Mouse (Mus musculus): ENCODE results near the gene Zdhhc17.
A peak's percentile ranks its signal among the peaks of the same experiment; 100 is the strongest.

The Zdhhc17 gene

DNA sequence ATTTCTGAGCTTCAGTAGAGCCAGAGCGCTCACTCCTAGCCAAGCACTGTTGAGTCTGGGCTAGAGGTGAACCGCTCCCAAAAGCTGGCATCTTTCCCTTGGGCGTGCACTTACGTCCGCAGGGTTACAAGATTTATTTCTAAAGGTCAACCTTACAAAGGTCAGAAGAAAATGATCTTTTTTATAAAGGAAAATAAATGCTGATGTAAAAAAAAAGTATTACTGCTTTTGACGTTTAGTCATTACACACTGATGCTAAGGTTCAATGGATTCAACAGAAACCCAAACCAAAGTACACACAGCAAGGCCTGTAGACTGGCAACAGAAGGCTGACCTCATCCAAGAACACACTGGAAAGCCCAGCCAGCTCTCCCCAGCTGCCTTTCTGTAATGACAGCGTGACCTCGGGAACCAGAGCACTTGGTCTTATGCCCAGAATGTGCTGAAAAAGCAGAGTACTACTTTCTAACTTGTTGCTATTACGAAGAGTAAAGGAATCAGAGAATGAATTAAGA lies 56.9 kb downstream of the Zdhhc17 start:
- DNase-seq (ENCODE audit: low spot score): no peak

DNA sequence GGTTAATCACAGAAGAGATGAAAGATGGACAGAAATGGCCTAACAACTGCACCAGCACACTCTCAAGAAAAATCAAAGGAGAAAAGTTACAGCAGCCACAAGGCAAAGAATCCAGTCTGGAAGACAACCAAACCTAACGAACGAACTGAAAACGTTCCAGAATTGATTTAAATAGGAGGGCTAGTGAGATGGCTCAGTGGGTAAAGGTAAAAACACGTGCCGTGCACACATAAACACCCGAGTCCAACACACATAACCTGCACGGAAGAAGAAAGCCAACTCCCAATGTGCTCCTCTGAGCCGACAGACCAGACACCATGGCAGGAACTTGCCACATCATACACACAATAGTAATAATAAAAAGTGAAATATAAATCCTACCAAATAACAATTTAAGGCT lies 57.7 kb downstream of the Zdhhc17 start:
- no peak for DNase-seq (ENCODE audit: low spot score)

DNA sequence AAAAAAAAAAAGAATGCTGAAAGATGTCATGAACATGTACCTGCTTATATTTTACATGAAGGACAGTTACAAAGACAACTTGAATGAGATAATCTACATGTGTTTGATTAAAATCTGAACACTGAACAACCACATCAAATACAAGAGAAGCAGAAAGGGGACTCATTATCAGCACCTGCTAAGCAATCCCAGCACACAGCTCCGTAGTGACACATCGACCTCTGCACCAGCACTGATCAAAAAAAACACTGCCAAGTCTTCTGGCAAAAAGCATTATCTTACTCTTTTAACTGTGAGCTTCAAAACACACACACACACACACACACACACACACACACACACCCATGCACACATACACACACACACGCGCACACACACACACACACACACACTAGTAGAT lies 58.2 kb downstream of the Zdhhc17 start:
- no peak for DNase-seq (ENCODE audit: low spot score)

DNA sequence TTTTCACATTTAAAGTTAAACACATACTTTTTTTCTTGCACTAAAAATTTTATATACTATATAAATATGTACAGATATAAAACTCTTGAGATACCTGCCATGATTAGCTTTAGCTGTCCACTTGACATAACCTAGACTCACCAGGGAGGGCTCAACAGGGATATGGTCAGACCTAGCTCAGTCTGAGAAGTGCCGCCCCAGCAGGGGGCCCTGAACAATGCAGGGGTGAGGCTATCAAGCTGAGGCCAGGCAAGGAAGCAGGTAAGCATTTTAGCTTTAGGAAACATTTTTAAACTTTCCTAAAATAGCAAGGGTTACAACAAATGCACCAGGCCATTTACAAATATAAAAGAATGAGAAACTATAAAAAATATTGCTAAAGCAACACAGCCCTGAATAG lies 58.8 kb downstream of the Zdhhc17 start:
- DNase-seq (ENCODE audit: low spot score): no peak

DNA sequence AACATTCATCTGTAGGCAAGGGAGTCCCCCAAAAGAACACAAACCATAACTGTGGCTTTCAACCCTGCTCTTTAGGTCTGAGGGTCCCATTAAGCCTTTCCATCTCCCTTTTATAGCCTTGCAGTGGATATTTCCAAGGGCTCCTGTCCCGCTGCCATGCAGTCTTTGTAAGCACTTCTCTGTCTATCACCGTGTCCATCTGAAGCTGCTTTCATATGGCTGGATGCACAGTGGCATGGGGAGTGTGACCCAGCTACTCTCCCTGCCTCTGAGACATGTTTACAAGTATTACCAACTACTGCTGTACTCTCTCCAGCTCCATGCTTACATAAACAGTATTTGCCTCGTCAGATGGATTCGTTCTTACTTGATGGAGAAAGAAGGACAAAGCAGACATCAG lies 62.4 kb downstream of the Zdhhc17 start:
- no peak for DNase-seq (ENCODE audit: low spot score)

DNA sequence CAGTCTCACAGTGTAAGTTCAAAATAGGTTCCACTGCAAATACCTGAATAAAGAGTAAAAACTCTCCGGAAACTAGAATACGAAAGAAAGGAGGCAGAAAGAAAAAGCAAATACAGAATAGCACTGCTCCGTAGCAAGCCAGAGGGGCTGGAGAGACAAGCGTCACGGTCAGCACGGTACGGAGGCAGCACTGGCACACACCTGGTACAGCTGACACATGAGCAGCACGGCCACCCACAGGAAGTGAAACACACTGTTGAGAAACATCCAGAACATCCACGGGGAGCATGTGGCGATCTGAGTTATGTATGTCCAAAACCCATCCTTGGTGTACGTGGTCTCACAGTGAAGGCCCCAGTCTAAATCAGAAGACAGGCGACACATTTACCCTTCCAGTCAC lies 64.0 kb downstream of the Zdhhc17 start:
- DNase-seq (ENCODE audit: low spot score): no peak

DNA sequence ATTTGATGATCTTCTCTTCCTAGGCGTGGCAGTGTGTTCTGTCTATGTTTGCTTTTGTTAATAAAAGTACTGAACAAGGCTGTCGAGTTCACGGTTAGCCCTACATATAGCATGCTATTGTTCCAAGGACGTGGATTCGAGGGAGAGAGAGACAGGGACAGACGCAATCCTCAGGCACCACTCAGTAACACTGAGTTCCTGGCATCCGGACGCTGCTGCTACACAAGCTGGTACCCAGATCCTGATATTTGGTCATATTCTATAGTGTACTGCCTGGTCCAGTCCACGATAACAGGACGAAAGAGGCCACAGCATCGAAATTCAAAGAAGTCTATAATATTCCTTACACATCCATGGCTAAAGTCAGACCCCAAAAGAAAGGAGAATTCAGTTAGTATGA lies 65.8 kb downstream of the Zdhhc17 start:
- DNase-seq (ENCODE audit: low spot score): no peak

DNA sequence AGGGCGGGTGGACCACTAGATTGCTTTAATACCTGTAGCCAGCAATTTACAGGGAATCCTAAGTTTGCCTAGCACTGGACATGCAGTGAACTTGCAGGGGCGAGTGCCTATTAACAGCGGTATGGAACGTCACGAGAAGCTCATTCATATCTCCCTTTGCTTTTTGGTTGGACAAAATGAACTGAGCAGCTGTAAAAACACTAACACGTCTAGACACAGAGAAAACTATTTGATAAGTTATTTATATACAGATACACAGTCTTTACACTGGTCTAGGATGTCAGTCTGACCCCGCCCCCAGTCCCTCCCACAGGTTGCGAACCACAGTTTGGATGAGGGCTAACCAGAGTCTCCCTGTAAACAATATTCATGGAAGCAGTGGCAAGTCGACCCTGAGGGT lies 67.1 kb downstream of the Zdhhc17 start:
- DNase-seq (ENCODE audit: low spot score): no peak

DNA sequence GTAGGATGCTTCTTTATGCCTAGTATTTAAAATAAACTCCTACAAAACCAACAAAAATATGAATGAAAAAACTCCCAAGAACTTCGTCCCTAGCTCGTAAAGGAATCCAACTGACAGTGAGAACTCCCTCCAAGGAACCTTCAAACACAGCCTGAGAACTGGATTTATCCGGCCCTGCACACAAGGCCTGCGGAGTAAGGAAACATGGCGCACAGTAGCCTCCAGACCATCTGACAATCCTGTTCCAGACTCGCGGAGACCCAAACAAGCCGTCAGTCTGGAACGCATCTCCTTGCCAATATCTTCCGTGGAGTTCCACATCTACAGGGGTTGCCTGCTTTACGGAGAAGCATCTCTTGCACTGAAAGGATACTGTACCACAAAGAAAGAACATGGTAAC lies 68.0 kb downstream of the Zdhhc17 start:
- no peak for DNase-seq (ENCODE audit: low spot score)

DNA sequence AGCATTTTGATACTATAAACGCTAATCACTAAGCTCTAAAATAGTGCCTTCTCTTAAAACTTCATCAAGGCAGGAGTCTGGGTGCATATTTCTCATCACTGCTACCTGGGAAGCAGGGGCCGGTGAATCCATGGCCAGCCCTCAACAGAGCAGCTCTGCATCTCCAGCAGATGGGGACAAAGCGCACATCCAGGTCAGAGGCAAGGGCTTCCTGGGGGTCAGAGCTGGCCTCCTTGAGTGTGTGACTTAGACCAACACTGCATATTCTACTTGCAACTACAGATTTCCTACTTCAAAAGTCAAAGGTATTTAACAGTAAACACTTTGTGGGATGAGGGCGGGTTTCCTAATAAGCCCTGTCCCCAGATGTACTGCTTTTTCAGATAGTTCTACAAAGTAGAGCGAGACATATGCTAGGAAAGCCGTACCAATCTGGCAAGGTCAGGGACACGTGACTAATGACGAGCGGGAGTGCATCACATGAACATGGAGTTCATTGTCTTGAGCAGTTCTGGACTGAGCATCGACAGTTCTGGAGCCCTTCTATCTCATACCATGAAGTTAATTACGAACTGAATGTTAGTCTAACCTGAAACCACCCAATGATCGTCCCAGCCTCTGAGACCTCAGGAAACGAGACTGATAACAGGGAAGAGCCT lies 69.1 kb downstream of the Zdhhc17 start:
- peak; percentile 36 for DNase-seq (ENCODE audit: low spot score)

DNA sequence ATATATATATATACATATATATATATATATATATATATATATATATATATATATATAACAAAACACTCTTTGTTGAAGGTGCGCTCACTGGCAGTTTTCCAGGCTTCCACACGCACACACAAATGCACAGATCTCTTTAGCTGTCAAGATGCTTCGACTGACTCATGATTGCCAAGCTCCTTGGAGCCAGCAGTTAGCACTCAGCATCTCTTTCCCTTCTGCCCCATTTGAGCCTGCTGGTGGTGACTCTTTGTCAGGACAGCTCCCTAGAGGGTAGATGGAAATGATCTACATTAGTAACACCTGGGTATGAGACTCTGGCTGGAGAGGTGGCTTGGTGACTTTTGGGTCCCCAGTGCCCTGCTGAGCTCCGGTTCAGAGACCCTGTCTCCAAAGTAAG lies 70.2 kb downstream of the Zdhhc17 start:
- no peak for DNase-seq (ENCODE audit: low spot score)

DNA sequence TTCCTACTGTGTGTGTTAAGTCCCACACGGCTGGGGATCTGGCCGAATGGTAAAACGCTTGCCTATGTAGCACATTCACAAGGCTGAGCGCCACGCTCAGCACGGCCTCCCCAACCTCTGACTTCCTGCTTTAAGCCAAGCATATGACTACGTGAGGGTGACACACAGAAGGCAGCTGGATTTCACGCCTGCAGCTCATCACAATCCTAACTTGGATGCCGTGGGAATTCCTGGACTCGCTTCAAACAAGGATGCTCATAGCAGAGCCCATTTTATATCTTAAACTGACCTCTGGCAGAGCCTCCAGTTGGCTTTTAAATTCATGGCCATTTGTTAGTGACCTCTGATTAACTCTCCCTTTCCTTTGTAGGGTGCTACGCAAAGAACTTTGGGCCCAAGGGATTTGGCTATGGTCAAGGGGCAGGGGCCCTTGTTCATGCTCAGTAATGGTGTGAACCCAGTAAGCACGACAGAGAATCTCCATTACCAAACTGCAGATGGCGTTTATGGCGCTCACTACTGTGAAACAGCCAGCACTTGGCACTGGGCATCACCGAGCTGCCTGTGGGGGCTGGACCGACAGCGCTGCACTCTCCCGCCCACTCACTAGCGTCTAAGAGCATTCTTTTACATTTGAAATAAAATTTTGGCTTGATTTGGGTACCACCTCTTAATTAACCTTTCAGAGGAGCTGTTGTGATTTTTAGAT lies 70.9 kb downstream of the Zdhhc17 start:
- DNase-seq (ENCODE audit: low spot score): no peak

DNA sequence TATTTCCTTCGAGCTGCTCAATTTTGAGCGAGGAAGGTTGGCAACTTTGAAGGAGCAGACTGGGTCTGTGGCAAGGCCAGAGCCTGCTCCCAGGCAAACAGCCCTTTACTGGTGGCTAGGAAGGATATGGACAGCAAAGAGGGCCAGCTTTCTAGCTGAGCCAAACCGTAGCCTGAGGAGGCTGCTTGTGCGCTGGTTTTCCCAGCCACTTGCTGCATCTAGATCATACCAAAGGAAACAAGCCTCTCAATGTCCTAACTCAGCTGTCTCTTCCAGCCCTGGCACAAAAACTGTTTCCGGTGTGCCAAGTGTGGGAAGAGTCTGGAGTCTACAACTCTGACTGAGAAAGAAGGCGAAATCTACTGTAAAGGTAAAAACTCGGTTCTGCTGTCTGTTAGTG lies 71.6 kb downstream of the Zdhhc17 start:
- DNase-seq (ENCODE audit: low spot score): no peak

DNA sequence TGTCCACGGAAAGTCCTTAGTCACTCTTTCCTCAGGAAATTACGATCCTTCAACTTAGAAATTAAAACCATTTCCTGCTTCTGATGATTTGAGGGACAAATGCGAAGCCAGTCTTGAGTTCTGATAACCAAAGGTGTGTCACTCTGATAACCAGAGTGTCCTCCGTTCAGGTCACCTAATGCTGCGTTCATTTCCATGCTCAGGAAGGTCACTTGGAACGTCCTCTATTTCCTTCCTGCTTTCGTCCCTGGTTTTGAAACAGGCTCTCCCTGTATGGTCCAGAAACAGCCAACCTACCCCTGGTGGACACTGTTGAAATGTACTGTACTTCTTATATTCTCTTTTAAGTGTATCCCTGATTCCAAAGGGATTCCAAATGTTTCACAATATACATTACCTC lies 74.3 kb downstream of the Zdhhc17 start:
- no peak for DNase-seq (ENCODE audit: low spot score)

DNA sequence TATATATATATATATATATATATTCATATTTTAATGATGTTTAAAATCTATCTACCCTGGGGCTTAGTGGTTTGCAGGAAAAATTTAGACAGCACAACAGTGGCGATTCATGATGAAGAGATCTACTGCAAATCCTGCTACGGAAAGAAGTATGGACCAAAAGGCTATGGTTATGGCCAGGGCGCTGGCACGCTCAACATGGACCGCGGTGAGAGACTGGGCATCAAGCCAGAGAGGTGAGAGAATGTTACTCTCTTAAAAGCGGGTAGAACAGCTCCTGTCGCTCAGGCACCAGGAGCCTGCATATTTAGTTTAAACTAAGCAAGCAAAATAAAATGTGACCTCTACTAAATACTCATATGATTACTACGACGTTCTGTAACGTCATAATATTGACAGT lies 74.9 kb downstream of the Zdhhc17 start:
- no peak for DNase-seq (ENCODE audit: low spot score)

DNA sequence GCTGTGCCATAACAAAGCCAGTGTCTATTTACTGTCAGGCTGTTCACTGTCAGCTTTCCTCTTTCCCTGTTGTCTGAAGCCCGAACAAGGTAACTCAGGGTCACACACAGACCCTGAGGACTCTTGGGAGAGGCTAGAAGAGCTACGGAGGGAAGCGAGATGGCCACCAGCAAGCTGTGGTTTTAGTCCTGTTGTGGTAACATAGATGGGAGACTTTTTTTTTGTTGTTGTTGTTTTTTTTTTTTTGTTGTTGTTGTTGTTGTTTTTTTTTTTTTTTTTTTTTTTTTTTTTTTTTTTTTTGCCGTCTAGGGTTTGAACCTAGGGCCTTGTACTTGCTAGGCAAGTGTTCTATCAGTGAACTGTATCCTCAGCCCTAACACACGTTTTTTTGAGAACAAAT lies 76.4 kb downstream of the Zdhhc17 start:
- DNase-seq (ENCODE audit: low spot score): no peak

DNA sequence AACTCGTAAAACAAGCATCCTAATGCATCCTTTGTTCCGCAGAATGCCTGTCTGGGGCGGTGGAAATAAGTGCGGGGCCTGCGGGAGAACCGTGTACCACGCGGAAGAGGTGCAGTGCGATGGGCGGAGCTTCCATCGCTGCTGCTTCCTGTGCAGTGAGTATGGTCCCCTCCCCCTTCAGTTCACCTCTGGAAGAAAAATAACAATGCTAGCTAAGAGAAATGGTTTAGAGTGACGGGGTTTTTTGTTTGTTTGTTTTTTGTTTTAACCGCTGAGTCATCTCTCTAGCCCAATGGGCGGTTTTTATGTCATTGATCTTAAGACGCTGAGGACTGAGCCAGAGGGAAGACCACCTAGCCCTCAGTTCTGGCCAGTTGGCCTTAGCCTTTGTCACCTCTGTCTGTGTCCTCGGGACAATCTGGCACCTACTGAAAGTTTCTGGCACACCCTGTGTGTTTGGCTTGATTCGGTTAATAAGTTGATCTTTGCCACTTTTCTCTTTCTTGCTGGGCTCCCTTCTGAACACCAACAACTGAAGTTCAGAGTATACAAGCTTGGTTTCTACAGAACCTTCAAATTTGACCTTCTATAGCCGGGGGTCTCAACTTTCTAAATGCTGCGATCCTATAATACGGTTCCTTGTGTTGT lies 77.9 kb downstream of the Zdhhc17 start:
- peak; percentile 57 for DNase-seq (ENCODE audit: low spot score)

DNA sequence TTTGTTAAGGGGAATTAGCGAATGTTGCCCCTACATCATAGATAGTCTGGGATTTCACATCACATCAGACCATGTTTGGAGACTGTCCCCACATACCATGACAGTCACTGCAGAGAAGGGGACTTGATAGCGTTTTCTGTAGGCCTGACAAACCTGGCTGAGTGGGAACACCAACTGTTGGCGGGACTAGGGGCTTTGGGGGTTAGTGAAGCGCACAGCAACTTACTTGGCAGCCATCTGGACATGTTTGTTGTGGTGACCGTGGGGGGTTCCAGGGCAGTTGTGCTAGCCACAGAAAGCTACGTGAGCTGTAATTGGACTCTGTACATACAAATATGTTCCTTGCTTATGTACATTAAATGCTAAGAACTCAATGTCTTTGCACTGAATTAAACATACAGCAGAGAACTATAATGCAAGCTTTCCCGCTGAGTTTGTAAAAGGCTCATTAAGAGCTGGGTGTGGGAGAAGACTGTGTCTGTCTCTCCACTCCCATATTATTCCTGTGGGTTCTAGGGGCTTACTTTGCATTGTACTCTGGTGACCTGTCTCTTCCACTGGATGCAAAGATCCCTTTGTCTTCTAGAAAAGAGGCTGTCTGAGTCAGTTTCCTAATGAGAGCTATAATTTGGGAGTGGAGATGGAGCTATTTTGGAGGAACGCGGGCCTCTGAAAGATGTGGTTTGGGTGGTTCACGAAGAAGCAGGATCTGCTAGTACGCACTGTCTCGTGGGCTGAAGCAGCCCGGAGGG lies 78.6 kb downstream of the Zdhhc17 start:
- DNase-seq (ENCODE audit: low spot score): peak; percentile 35

DNA sequence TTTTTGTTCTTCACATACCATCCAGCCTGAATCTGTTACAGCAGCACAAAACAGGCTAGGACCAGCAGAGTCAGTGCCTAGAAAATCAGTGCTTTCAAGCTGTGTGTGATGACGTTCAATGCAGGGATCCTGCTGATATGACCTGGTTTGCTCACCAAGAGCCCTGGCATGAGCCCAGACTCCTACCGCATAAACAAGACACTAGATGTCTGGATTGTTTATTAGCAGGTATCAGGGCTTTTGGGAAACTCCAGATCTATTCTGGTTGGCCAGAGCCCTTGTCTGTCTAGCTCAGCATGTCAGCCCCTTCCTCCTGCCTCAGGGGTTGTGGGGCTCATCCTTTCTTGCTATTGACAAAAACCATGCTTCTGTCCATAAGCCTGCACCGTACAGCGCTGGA lies 80.2 kb downstream of the Zdhhc17 start:
- no peak for DNase-seq (ENCODE audit: low spot score)

DNA sequence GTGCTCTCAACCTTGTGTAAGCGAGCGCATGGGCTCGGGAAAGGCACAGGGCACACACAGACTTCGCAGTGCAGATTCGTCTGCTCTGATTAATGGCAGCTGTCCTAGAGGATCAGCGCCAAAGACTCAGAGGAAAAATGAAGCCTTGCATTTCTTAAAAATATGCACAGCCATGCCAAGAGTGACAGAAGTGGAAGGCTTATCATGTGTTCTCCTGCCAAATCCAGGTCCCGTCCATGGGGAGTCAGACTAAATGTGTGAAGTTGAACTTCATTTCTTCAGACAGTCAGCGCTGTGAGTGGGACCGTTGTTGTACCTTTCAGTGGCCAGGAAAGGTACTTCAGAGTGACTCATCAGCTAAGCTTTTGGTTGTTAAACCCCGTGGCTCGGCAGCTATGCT lies 82.4 kb downstream of the Zdhhc17 start:
- no peak for DNase-seq (ENCODE audit: low spot score)

DNA sequence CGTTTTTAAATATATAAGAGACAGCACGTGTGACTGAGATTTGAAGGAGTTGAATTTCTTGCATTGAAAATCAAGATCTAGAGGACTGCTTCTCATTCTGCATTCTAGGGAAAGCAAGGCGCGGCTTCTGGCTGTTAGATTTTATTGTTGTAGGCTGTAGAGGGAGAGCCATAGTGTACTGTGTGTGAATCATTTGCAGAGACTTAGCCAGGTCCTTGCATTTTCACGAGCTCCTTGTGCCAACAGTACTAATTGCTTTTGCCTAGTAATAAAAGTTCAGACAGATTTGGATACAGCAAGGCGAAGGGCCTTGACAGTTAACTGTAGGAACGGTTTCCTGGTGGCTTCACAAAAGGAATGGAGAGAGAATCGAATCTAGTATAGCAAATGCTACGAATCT lies 87.3 kb downstream of the Zdhhc17 start:
- no peak for DNase-seq (ENCODE audit: low spot score)

DNA sequence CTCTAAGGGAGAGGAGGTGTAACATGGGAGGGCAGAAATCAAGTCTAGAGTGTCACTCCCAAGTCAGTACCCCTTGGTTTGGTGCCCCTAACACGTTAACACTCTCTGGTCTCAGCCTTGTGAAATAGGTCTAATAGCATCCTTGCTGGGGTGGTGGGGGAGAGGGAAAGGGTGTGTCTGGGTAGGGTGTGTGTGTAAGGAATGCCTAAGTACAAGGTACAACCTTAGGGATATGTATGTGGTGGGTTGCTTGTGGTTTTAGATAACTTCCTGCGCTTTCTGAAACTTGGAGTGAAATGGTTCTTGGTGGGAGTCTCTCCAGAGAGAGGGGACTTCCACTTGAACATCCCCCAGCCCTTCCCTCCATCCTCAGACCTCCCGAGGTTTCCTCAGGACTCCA lies 88.0 kb downstream of the Zdhhc17 start:
- no peak for DNase-seq (ENCODE audit: low spot score)

Data from embryo, embryonic 10 days (tissue).